Mouse (Mus musculus) cerebellum, adult 8-10 months (tissue): ENCODE data around the gene Dlgap3.
A peak's percentile ranks its signal among the peaks of the same experiment; 100 is the strongest.

Experiments used
- DNase-seq: peaks from one replicate; pipeline ENCODE4 v3.0.0; 2022

The Dlgap3 gene

DNA sequence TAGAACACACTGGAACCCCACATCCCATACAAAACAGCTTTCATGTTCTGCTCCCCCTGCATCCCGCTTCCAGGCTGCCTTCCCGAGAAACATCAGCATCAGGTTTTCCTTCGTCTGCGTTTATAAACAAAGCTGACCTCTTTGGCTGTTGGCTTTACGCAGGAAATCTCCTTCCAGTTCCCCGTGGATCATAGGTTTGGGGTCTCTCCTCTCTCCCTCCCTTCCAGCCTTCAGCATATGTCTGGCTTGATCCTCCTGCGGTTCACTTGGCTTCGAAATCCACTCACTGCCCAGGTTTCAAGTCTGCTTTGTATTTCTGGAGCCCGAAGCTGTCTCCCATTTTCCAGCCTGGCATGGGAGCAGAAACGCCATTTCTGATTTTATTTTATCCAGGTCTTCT is 54.3 kb downstream of the Dlgap3 start:
- peak; percentile 56 for DNase-seq

DNA sequence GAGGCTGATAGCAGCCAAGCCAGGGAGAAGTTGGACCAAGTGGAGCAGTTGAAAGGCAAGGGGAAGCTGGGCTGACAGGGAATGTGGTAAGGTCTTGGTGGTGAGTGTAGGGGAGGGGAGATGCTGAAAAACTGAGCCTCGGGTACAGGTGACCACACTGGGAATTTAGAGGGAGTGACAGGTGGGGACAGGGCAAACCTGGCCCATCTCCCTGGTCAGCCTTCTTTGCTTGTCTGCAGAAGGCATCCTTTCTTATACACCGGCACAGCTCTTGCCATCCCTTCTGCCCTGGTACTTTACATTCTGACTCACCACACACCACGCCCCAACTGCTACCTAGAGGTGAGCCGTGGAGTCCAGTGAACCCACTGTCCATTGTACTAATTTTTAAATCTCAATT is 54.8 kb downstream of the Dlgap3 start:
- DNase-seq: no peak

DNA sequence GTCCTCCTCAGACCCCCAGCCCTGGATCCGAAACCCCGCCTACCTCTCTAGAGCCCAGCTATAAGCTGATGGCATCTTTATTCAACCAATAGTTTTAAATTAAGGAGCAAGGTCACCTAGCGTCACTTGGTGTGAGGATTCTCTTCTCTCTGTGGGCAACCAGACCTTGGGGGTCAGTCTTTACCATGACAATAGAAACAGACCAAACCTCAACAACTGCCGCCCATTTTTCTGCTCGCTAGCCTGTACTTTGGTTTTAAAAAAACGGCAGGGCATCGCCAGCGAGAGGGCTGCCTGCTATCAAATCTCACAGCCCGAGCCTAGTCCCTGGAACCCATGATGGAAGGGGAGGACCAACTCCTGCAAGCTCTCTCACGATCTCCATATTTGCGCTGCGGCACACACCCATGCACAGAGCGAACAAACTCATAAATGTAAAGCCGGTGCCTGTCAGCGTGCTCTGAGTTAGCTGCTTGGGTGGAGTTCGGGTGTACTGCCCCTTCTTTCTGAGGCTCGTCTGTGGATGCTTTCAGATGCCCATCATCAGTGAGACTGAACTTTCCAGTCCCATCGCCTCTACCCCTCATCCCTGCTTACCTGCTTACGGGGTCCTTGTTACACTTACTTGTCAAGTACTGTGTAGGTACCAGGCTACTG is 55.6 kb downstream of the Dlgap3 start:
- no peak for DNase-seq

DNA sequence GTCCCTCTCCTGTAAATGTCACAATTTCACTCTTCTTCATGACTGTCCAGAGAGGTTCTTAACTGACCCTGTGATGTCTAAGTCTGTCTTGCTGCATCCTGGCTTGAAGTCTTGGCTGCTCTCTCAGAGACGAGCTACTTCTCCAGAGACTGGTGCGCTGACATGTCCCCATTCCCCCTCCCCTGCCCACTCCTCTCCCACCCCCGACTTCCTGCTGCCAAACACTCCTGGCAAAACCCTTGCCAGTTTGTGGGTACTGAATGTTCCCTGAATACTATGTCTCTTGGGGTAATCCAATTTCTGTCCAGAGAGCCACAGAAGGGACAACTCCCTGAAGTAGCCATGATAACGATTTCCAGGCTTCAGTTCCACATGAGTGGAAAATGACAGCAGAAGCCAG is 57.1 kb downstream of the Dlgap3 start:
- DNase-seq: no peak

DNA sequence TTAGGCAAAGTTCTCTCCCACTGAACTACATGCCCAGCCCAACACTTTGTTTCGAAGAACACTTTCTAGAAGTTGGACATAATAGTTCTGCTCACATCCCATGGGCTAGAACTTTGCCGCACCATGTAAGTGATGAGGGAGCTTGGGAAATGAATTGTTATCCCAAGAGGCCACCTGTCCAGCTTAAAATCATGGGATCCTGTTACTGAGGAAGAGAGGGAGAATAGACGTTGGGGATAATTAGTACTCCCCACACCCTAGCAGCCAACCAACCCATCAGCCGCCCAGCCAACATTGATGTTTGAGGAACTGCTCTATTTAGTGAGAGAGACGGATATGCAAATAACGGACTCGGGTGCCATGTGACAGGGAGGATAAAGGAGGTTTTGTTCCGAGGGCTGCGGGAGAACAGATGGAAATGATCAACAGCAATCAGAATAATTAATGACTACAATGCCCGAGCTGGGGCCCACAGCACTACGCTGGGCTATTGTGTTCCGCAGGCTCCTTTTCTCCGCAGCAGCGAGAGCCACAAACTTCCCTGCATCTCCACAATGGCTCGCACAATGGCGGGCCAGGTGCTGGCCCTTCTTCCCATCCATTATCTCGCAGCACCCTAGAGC is 58.2 kb downstream of the Dlgap3 start:
- no peak for DNase-seq

DNA sequence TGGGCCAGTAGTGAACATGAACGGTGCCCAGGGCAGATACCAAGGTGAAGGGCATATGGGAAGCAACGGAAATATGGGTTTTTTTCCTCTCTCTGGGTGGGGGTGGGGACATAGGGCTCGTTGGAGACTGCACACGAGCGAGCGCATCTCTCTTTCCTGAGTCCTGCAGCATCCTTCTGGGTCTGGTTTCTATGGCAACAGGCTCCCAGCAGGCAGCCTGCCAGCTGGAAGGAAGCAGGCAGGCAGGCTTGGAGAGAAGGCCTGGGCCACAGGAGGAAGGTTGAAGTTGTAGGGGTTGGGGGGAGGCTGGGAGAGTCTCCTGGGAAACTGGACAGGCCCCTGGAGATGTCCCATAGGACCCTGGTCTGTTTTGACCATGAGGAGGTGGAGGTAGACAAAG is 63.0 kb downstream of the Dlgap3 start:
- DNase-seq: peak; percentile 83

DNA sequence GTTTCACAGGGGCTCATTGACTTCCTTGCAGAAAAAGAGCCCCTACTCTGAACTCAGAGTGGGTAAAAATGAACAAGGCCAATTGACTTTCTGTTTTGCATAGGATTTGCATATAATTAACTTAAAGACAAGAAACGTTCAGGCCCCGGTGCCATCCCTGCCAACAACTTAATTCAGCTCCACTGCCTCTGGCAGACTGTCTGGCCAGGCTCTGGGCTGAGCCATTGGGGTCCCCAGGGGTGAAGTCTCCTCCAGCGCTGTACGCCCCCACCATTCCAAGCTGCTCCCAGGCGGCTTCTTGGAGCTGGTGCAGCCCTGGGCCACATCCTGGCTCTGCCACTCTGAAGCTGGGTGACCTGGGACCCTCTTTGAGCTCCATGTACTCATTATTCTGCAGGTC is 63.5 kb downstream of the Dlgap3 start:
- DNase-seq: no peak

DNA sequence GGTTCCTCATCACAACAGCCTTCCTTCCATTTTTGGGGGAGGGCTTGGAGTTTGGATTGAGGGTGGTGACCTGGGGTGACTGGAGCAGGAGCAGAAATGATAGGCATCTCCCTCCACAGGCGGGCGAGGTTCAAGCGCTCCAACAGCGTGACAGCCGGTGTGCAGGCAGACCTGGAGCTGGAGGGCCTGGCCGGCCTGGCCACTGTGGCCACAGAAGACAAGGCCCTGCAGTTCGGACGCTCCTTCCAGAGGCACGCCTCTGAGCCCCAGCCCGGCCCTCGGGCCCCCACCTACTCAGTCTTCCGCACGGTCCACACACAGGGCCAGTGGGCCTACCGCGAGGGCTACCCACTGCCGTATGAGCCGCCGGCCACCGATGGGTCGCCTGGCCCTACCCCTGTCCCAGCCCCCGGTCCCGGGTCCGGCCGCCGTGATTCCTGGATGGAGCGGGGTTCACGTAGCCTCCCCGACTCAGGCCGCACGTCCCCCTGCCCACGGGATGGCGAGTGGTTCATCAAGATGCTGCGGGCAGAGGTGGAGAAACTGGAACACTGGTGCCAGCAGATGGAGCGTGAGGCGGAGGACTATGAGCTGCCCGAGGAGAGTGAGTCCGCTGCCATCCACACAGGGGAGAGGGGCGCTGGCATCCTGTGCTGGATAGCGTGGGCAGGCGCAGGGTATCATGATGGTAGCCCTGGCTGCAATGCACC is 64.6 kb downstream of the Dlgap3 start:
- no peak for DNase-seq

DNA sequence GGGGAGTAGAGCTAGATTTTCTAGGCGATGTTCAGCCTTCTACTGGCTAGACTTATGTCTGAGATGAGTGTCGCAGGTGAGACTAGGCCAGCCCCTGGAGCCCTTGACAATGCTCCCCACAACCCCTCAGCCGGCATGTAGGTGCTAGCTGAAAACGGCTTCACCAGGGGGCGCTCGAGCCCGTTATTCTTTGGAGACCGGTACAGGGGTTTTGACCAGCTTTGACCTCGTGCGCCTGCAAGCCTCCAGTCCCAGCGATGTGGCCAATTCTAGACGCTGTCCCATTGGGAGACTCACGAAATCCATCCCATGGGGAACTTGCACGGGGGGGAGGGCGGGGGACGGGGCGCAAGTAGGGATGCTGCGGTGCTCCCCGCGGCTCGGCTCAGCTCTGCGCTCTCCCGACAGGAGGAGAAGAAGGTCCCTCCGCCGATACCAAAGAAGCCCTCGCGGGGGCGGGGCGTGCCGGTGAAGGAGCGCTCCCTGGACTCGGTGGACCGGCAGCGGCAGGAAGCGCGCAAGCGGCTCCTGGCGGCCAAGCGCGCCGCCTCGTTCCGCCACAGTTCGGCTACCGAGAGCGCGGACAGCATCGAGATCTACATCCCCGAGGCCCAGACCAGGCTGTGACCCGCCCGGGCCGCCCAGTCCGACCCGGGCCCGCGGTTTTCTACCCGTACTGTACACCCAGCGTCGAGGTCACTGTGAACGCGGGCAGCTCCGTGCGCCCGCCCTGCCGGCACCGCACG is 66.9 kb downstream of the Dlgap3 start:
- DNase-seq: peak; percentile 87

DNA sequence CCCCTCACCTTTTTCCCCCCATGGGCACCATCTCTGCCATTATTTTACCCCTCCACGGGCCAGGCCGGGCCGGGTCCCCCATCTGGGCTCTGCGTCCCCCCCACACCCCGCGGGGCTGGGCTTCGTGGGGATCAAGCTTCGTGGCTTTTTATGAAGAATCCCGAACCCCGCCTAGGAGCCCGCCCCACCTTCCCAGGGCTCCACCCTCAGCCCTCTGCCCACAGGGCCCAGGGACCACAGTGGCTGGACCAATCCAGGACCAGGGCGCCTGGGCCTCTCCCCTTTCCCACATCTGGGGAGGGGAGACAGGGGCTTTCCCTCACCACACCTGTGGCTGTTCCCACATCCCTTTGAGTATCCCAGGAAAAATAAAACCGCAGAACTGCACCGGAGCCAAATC is 67.6 kb downstream of the Dlgap3 start:
- no peak for DNase-seq

DNA sequence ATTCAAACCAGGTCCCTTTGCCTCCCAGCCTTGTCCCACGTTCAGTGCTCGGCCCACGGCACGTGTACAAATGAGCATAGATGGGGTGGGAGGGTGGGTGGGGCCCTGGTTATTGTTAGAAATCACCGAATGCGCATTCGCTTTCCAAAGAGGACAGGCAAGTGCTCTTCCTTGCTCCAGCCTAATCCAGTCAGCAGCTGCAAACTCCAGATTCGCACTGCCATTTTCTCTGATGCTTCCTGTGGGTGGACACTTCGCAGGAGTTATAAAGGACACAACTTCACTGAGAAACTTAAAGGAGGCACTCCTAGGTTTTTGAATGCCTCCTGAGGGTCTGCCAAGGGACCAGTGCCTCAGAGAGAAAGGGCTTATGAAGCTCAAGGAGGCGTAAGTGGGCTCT is 68.3 kb downstream of the Dlgap3 start:
- no peak for DNase-seq

DNA sequence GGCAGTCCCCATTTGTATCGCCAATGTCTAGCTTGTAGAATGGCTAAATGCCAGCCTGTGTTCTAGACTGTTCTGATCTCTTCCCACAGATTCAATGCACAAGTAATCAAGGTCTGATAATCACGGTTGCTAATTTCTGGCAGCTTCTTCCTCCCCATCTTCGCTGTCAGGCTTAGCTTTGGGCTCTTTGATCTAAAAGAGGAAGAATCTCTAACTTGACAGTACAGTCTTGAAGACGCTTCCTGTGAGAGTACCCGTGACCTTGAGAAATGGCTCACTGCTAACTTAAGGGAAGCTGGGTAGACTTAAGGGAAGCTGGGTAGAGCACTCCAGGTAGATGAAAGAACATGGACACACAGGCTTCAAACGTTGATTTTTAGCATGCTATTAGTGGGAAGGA is 73.7 kb downstream of the Dlgap3 start:
- no peak for DNase-seq

DNA sequence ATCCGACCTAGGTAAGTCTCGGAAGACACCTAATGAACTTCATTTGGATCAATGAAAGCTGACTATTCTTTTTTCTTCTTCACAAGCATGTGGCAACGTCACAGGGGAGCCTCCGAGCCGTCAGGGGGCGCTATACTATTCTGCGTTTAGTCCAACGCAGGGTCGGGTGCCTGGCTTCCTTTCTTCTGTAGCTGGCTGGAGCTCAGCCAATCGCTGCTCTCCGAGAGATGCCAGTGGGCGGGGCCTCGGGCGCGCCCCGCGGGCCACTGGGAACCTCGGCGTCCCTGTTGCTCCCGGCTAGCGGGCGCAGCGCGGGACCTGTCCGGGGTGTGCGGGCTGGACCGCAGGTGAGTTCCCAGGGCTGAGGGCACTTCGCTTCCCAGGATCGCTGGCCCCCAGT is 74.5 kb downstream of the Dlgap3 start, which contains the start of gene Smim12:
Smim12 (plus strand) TSS at position 233 of the 400 bp plus-strand sequence.
- peak; percentile 100 for DNase-seq

DNA sequence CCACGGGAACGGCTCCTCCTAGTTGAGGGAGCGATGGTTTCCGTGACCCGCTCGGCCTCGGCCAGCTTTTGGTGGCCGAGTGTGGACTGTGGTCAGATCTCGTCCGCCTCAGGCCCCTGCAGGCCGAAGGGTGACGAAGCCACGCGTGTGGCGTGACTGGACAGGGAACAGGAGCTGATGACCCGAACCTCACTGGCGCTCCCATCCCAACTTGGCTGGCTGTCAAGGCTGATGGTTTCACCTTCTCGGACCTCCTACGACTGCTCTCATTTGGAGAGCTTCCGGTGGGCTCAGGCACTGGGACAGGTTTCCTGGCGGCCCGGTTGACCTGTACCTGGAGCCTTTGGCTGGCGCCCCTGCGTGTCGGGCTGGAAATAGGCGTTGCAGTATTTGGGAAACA is 74.9 kb downstream of the Dlgap3 start:
- DNase-seq: no peak

DNA sequence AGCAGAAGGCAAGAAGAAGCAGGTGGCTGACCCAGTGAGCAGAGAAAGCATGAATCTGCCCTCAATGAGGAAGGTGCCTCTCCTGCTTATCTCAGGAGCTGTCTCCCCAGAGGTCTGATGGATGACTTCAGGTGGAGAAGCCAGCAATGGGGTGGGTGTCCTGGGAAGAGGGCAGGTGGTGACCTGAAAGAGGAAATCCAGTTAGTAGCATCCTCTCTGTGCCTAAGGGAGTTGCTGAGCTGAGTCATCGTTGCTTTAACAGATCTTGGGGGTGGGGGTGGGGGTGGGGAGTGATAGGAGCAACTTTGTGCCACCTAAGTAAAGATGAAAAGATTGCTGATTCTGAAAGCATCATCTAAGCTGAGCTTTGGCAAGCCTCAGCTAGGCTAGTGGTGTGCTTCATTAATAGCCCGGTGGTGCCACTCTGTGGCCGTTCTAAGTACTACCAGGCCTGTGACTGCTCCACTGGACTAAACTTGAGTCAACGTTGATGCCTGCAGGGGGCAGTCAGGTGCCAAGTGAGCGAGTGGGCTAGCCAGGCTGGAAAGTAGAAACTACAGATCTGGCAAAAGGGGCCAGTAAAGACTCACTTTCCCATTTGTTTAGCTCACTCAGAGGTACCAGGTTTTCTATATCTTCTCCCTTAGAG is 80.8 kb downstream of the Dlgap3 start:
- peak; percentile 97 for DNase-seq

DNA sequence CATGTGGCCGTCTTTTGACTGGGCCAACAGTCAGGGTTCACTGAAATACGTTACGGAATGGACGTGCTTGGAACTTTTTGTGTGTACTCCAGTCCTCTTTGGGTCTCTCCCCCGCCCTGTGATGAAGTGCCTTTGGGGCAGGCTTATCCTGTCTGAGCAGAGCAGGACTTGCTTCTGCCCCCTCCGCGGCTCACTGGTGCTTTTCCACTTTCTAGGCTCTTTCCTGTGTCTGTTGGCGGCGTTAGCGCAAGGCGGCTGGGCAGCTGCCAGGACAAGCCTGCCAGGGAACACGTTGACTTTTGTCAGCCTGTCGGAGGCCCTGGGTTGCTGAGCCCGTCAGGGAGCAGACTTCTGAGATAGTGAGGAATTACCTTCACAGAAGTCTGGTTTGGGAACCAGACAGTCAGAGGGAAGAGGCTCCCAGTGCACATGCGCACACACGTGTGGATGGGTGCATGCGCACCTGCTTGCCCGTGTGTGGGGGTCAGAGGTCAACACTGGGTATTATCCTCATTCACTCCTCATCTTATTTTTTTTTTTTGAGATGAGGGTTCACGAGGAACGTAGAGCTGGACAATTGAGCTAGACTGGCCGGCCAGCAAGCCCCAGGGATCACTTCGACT is 83.1 kb downstream of the Dlgap3 start:
- peak; percentile 61 for DNase-seq

DNA sequence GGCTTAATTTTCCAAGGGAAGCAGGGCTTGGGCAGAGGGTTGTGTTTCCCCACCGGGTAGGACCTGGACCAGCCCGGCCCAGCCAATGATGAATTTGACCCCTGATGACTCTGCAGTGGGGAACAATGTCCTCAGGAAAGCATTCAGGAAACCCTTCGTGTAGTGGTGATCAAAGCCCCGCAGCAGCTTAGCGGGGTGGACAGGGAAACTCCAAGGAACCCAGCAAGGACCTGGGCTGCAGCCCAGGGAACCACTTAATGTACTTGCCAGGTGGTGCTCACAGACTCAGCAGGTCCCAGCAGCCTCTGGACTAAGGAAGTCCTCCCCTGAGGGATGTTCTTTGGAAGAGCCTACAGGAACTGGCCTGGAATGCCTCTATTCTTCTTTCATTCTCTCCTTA is 87.7 kb downstream of the Dlgap3 start:
- no peak for DNase-seq

DNA sequence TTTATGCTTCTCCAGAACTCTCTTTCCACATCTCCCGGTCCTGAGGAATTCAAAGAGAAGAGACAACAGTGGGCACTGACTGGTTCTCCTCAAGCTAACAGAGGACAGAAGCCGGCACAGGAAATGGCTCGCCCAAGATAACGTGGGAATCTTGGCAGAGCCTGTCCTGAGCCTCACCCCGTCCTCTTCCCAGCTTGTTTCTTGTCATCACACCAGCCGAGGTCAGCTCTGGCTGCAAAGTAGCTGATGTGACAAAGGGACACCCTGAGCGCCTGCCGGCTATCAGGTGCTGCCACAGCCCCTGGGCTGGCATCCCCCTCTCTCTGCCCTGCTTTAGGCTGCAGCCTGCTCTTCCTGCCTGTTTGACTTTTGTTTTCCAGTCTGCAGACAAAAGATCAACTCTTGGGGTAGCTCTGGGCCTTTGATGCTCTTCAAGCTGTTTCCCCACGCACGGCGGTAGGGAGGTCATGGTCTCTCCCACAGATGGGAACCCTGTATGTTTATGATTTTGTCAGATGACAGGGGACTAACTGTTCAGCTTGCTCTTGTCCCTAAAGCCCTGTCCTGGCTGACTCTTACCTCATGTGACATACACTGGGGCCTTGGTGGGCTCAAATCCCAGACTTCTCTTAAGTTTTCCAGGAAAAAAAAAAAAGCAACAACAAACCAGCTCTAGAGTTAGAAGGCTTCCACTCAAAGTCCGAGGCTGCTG is 89.3 kb downstream of the Dlgap3 start:
- no peak for DNase-seq

DNA sequence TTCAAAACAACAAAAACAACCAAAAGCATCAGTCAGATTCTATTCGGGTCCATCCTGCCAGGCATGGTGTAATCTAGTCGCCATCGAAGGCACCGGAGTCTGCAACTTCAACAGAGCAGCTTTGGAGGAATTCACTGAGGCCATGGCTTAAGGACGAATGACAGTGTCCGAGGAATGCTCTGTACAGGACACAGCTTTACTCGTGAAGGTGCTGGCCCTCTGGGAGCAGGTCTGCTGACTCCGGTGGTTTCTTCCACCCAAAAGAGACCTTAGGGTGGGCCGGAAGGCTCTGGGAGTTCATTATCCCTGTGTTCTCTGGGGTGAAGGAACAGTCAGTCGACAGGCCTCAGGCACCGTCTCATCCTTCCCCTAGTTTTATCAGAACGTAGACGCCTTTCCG is 92.6 kb downstream of the Dlgap3 start:
- DNase-seq: no peak

DNA sequence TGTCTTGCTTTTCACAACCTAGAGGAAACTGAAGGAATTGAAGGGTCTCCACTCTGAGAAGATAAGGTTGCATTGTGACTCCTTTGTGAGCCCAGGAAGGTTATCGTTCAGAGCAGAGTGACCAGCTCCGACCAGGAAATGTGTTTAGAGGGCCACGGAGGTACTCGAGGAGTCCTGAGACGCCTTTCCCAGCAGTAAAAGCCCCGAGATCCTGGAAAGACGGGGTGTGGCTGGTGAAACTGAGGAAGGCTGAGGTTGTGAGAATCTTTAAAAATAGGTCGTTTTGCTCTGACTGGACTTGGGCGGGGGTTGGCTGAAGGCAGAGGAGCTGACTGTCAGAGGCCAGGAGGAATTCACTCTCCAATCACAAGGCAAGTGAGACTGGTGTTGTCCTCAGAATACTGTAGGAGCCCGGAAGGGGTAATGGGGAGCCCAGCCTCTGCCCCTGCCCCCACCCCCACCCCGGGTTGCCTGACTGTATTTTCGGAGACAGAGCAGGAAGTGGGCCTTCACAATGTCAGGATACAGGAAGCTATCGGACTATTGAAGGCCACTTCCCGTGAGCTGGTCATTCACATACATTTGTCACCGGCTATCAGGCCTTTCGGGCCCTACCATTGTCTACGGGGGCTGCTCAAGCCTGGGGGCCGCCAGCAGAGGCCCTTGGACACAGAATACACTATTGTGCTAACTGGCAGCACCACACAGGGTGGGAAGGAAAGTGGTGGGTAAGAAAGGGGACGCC is 94.6 kb downstream of the Dlgap3 start:
- DNase-seq: no peak

DNA sequence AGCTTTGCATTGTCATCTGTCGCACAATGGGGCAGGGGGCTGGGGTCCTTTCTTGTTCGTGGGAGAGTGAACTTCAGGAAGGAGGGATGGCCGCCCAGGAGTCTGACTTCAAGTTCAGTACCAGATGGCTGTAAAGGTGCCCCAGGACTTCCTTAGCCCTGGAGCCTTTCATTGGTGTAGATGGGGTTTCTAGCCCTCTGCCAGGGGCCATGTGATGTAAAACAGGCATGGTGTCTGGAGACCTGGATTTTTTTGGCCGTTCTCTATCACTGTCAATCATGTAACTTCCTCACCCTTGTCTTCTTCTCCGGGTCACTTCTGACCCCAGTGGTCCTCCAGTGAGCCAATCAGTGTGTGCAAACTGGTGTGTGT is 95.2 kb downstream of the Dlgap3 start:
- DNase-seq: no peak
